Comparison of ENCODE assay signal across 20 mouse cellular contexts in the genomic region with DNA sequence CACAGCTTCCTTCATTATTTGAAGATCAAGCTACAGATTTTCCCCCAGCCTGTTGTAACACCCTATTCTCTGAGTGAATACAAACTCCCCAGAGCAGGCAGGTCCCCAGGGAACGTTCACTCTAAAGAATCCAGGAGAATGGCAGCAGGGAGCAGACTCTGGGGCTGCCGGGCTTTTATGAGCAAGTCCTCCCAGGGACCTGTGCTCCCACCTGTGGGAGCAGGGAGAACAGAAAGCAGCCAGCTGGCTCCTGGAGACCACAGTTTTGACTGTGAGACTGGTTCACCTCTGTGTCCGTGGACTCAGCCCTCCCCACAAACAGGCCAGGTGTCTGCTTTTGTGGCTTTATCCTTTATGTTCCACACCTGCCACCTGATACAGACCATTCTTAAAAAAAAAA.
"Had no signal": no experiment of that assay in that cellular context is flagged by ENCODE, and none has a peak within 500 bp of the region (broad histone marks: within the 10 kb centered on the region; RNA-seq: fewer than 3 reads in every experiment).

No protein-coding gene starts in this region.

- H3K27ac ChIP-seq: limb, embryonic 15.5 days; liver, embryonic 14.5 days; macrophage; midbrain, embryonic 12.5 days; midbrain, embryonic 15.5 days; stomach, postnatal 0 days had no signal

- H3K36me3 ChIP-seq: limb, embryonic 15.5 days; midbrain, embryonic 15.5 days had no signal

- H3K4me2 ChIP-seq: limb, embryonic 15.5 days; liver, embryonic 11.5 days; lung, embryonic 14.5 days; midbrain, embryonic 12.5 days; midbrain, embryonic 15.5 days had no signal

- H3K4me3 ChIP-seq: limb, embryonic 15.5 days; midbrain, embryonic 12.5 days; midbrain, embryonic 15.5 days had no signal

- H3K9me3 ChIP-seq: limb, embryonic 15.5 days; midbrain, embryonic 12.5 days; midbrain, embryonic 15.5 days had no signal

- ATAC-seq: inflammation-experienced regulatory T-cells, adult 6 months; intestine, embryonic 16.5 days; liver, postnatal 0 days; lung, postnatal 0 days; midbrain, embryonic 15.5 days had no signal

- H3K27me3 ChIP-seq: limb, embryonic 15.5 days; midbrain, embryonic 12.5 days; midbrain, embryonic 15.5 days had no signal

- DNase-seq: kidney, adult 18-20 months; kidney, adult 9 months; kidney, postnatal 10 days; kidney, postnatal 36 days; layer of hippocampus, postnatal 36 days; liver, postnatal 0 days; lung, embryonic 14.5 days; right cerebral cortex, adult 18-20 months; right cerebral cortex, postnatal 14 days; right cerebral cortex, postnatal 4 days had no signal

- H3K9ac ChIP-seq: limb, embryonic 15.5 days; liver, embryonic 14.5 days; liver, postnatal 0 days; lung, embryonic 14.5 days; midbrain, embryonic 12.5 days; midbrain, embryonic 15.5 days had no signal

- H3K4me1 ChIP-seq: limb, embryonic 15.5 days had no signal
